Mouse (Mus musculus): ENCODE measurements around the gene Ly6g5b. TPM values are rescaled to one million over a fixed set of nuclear protein-coding genes. Genes with fewer than 3 reads are reported as not detected.

Ly6g5b gene
- polyA plus RNA-seq, 1 experiment = 0.54 TPM

- no peak overlapping the region for H3K4me3 ChIP-seq (ENCODE audit: insufficient read depth, low read length)
- TF ChIP-seq CTCF (IDR thresholded peaks at IDR 0.05; ENCODE audit: low read depth, low read length) (no peak), POLR2A (IDR thresholded peaks at IDR 0.05; ENCODE audit: borderline replicate concordance, low read depth, low read length) (no peak)
- H3K4me1 ChIP-seq (ENCODE audit: control insufficient read depth, insufficient read depth, low read length) = no peaks in the 10 kb centered on the region
- no peak overlapping the region for H3K27ac ChIP-seq (ENCODE audit: insufficient read depth, low read depth, low read length)
Observed at GRCm38 (mm10) chr17:35070556-35071229, 44.5 kb downstream of the Ly6g5b start.

DNA sequence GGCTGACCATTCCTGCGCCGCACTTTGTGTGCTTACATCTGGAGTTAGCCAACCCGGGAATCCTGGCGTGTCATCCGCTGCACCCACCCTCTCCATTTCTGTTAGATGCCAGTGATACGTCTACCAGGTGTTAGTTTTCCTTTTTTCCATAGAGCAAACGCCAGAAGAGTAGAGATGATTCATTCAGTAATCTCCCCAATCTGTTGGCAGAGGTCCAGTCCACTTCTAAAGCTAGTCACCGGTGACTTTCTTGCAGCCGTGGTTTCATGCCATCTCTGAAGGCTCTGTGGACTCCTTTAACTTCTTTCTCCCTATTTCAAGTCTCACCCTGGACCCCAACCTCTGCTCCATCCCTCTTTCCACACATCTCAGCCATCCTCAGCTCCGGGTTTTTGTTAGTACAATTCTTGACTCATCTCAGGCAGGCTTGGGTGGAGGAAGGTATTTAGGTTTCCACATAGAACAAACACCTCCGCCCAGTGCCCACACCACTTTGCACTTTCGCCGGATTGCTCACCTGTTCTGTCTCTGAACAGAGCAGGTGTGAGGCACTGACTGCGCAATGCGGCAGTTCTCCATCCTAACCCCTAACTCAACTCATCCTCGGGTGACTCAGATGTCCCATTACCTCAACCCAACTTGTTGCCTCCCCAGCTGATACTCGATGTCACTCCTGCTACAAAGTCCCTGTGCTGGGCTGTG is 46.9 kb downstream of the Ly6g5b start:
- H3K4me1 ChIP-seq (ENCODE audit: control insufficient read depth, insufficient read depth, low read length) = 0 out of 2 replicates have a peak, but pooled peaks cover 2% of the 10 kb centered on the region
- H3K4me3 ChIP-seq (ENCODE audit: insufficient read depth, low read length) = no peak overlapping the region
- H3K27ac ChIP-seq (ENCODE audit: insufficient read depth, low read depth, low read length) = no peak overlapping the region
- TF ChIP-seq CTCF (IDR thresholded peaks at IDR 0.05; ENCODE audit: low read depth, low read length) (no peak), POLR2A (IDR thresholded peaks at IDR 0.05; ENCODE audit: borderline replicate concordance, low read depth, low read length) (no peak)

GRCm38 (mm10) chr17:35066084-35066483 is 49.1 kb downstream of the Ly6g5b start, which contains the start of gene Mpig6b:
Gene Mpig6b, minus strand, starts transcription at chr17:35066184.
- H3K27ac ChIP-seq (ENCODE audit: insufficient read depth, low read depth, low read length) = no peak within 1 kb of the TSS
- H3K4me1 ChIP-seq (ENCODE audit: control insufficient read depth, insufficient read depth, low read length) = 0 out of 2 replicates have a peak, but pooled peaks cover 2% of the 10 kb centered on the region
- peak within 1 kb of the TSS; percentile 48 for H3K4me3 ChIP-seq (ENCODE audit: insufficient read depth, low read length)
- TF ChIP-seq POLR2A (IDR thresholded peaks at IDR 0.05; ENCODE audit: borderline replicate concordance, low read depth, low read length) = no peak
- no peak for TF ChIP-seq CTCF (IDR thresholded peaks at IDR 0.05; ENCODE audit: low read depth, low read length)

DNA sequence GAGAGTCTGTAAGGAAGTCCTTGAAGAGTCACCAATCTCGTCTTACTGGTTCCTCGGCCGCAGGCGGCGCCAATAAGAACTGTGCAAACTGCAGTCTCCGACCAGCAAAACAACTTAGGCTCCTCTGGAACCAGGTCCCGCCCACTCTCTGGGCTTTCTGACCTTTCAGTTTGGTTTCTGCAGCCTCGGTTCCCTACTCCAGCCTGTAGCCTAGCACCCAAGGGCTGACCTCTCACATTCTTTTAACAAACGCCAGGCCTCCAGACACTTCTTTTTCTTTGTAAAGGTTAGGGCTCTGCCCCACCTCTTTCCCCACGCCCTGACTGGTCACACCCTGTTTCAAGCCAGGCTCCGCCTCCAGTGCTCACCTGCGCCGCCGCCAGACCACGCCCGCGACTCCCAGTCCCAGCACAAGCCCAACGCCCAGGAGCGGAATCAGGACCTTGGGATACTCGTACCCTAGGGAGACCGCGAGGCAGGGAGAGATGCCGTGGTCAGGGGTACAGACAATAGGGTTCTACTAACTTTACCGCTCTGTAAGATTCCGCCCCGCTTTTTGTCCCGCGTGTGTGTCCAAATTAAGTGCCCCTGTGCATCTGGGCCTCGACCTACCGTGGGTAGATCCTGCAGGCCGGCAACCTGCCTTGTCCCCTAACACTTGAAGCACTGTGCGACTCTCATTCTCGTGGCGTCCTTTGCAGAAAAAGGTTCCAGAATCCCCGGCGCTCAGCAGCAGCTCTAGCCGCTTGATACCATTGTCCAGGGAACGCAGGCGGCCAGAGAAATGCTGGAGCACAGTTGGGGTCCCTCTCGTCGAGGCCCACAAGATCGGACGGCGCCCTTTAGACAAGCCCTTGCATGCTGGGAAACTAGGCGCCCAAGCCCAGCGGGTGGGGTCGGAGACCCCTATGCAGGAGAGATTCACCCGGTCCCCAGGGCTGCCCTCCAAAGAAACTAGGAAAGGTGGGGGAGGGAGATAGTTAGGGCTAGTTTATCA is 50.0 kb downstream of the Ly6g5b start, which contains the start of gene Ly6g6c:
Gene Ly6g6c (plus strand): TSS at position 438 of the 997 bp plus-strand sequence.
- Histone ChIP-seq H3K27ac (ENCODE audit: insufficient read depth, low read depth, low read length) (no peak within 1 kb of the TSS), H3K4me1 (ENCODE audit: control insufficient read depth, insufficient read depth, low read length) (0 out of 2 replicates have a peak, but pooled peaks cover 2% of the 10 kb centered on the region), H3K4me3 (ENCODE audit: insufficient read depth, low read length) (peak within 1 kb of the TSS; percentile 48)
- TF ChIP-seq POLR2A (IDR thresholded peaks at IDR 0.05; ENCODE audit: borderline replicate concordance, low read depth, low read length) (no peak), CTCF (IDR thresholded peaks at IDR 0.05; ENCODE audit: low read depth, low read length) (no peak)

DNA sequence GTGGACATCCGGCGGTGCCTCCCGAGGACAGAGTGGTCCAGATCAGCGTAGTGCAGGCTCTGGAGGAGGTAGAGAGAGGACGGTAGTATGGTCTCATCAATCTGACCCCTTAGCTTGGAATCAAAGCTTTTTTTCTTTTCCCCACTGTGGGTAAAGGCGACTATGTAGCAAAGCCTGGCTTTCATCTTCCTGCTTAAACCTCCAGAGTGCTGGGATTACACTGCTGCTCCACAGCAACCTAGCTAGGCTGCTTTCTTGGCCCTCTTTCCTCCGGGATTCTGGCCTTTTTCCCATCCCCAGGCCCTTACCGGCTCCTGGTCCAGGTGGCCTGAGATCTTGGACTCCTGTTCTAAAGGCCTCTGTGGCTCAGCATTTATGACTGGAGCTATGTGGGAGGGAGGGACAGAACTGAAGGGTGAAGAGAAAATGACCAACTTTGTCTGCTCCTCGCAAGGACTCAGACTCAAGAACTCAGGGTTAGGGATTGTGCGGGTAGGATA is 50.8 kb downstream of the Ly6g5b start:
- no peak overlapping the region for H3K4me3 ChIP-seq (ENCODE audit: insufficient read depth, low read length)
- 0 out of 2 replicates have a peak, but pooled peaks cover 2% of the 10 kb centered on the region for H3K4me1 ChIP-seq (ENCODE audit: control insufficient read depth, insufficient read depth, low read length)
- no peak overlapping the region for H3K27ac ChIP-seq (ENCODE audit: insufficient read depth, low read depth, low read length)
- TF ChIP-seq CTCF (IDR thresholded peaks at IDR 0.05; ENCODE audit: low read depth, low read length) (no peak), POLR2A (IDR thresholded peaks at IDR 0.05; ENCODE audit: borderline replicate concordance, low read depth, low read length) (no peak)

Other genes with a start within 250 kb of the Ly6g5b start
- 4.0 and 4.6 TPM in 2 replicates for gene Zbtb12, start 235.9 kb downstream of the Ly6g5b start, polyA plus RNA-seq (2012; ENCODE audit: insufficient read depth, insufficient read length, missing spikeins)
- 0.27 TPM in 1 of 2 replicates, not detected in the other for gene Gm20547, start 233.4 kb downstream of the Ly6g5b start, polyA plus RNA-seq (2012; ENCODE audit: insufficient read depth, insufficient read length, missing spikeins)
- not detected in 2 replicates for gene C2, start 217.2 kb downstream of the Ly6g5b start, polyA plus RNA-seq (2012; ENCODE audit: insufficient read depth, insufficient read length, missing spikeins)
- gene Ehmt2, start 217.0 kb downstream of the Ly6g5b start, polyA plus RNA-seq (2012; ENCODE audit: insufficient read depth, insufficient read length, missing spikeins) = 145 and 150 TPM in 2 replicates
- not detected in 2 replicates for gene Slc44a4, start 201.0 kb downstream of the Ly6g5b start, polyA plus RNA-seq (2012; ENCODE audit: insufficient read depth, insufficient read length, missing spikeins)
- gene Neu1, start 184.2 kb downstream of the Ly6g5b start, polyA plus RNA-seq (2012; ENCODE audit: insufficient read depth, insufficient read length, missing spikeins) = 73.6 and 73.9 TPM in 2 replicates
- gene Hspa1b, start 156.2 kb downstream of the Ly6g5b start, polyA plus RNA-seq (2012; ENCODE audit: insufficient read depth, insufficient read length, missing spikeins) = 1.2 and 1.5 TPM in 2 replicates
- not detected in 2 replicates for gene Gm20481, start 145.5 kb downstream of the Ly6g5b start, polyA plus RNA-seq (2012; ENCODE audit: insufficient read depth, insufficient read length, missing spikeins)
- gene Hspa1a, start 143.3 kb downstream of the Ly6g5b start, polyA plus RNA-seq (2012; ENCODE audit: insufficient read depth, insufficient read length, missing spikeins) = 1.3 TPM in 2 replicates
- not detected in 2 replicates for gene Hspa1l, start 142.7 kb downstream of the Ly6g5b start, polyA plus RNA-seq (2012; ENCODE audit: insufficient read depth, insufficient read length, missing spikeins)
- gene Lsm2, start 133.6 kb downstream of the Ly6g5b start, polyA plus RNA-seq (2012; ENCODE audit: insufficient read depth, insufficient read length, missing spikeins) = 37.1 and 44.0 TPM in 2 replicates
- gene Vars, start 114.4 kb downstream of the Ly6g5b start, polyA plus RNA-seq (2012; ENCODE audit: insufficient read depth, insufficient read length, missing spikeins) = 28.4 and 35.2 TPM in 2 replicates
- 0.31 and 0.34 TPM in 2 replicates for gene Vwa7, start 98.8 kb downstream of the Ly6g5b start, polyA plus RNA-seq (2012; ENCODE audit: insufficient read depth, insufficient read length, missing spikeins)
- not detected in 2 replicates for gene Sapcd1, start 87.4 kb downstream of the Ly6g5b start, polyA plus RNA-seq (2012; ENCODE audit: insufficient read depth, insufficient read length, missing spikeins)
- gene Msh5, start 68.7 kb downstream of the Ly6g5b start, polyA plus RNA-seq (2012; ENCODE audit: insufficient read depth, insufficient read length, missing spikeins) = 2.4 and 3.2 TPM in 2 replicates
- 357 and 381 TPM in 2 replicates for gene Clic1, start 65.5 kb downstream of the Ly6g5b start, polyA plus RNA-seq (2012; ENCODE audit: insufficient read depth, insufficient read length, missing spikeins)
- gene Ddah2, start 56.4 kb downstream of the Ly6g5b start, polyA plus RNA-seq (2012; ENCODE audit: insufficient read depth, insufficient read length, missing spikeins) = 9.0 and 10.9 TPM in 2 replicates
- not detected in 2 replicates for gene Ly6g6c, start 50.0 kb downstream of the Ly6g5b start, polyA plus RNA-seq (2012; ENCODE audit: insufficient read depth, insufficient read length, missing spikeins)
- not detected in 2 replicates for gene Mpig6b, start 49.2 kb downstream of the Ly6g5b start, polyA plus RNA-seq (2012; ENCODE audit: insufficient read depth, insufficient read length, missing spikeins)
- gene Ly6g6e, start 38.5 kb downstream of the Ly6g5b start, polyA plus RNA-seq (2012; ENCODE audit: insufficient read depth, insufficient read length, missing spikeins) = not detected in 2 replicates
- gene Ly6g6d, start 37.4 kb downstream of the Ly6g5b start, polyA plus RNA-seq (2012; ENCODE audit: insufficient read depth, insufficient read length, missing spikeins) = 1.0 TPM in 1 of 2 replicates, not detected in the other
- not detected in 2 replicates for gene Ly6g6f, start 29.8 kb downstream of the Ly6g5b start, polyA plus RNA-seq (2012; ENCODE audit: insufficient read depth, insufficient read length, missing spikeins)
- gene Abhd16a, start 26.2 kb downstream of the Ly6g5b start, polyA plus RNA-seq (2012; ENCODE audit: insufficient read depth, insufficient read length, missing spikeins) = 39.8 and 40.7 TPM in 2 replicates
- gene Ly6g5c, start 7.1 kb downstream of the Ly6g5b start, polyA plus RNA-seq (2012; ENCODE audit: insufficient read depth, insufficient read length, missing spikeins) = not detected in 2 replicates
- 24.6 and 29.1 TPM in 2 replicates for gene Gpank1, start 6.0 kb upstream of the Ly6g5b start, polyA plus RNA-seq (2012; ENCODE audit: insufficient read depth, insufficient read length, missing spikeins)
- 136 and 143 TPM in 2 replicates for gene Csnk2b, start 6.6 kb upstream of the Ly6g5b start, polyA plus RNA-seq (2012; ENCODE audit: insufficient read depth, insufficient read length, missing spikeins)
- gene D17H6S53E, start 10.9 kb upstream of the Ly6g5b start, polyA plus RNA-seq (2012; ENCODE audit: insufficient read depth, insufficient read length, missing spikeins) = 29.2 and 30.4 TPM in 2 replicates
- gene Apom, start 16.6 kb upstream of the Ly6g5b start, polyA plus RNA-seq (2012; ENCODE audit: insufficient read depth, insufficient read length, missing spikeins) = not detected in 2 replicates
- gene Bag6, start 19.8 kb upstream of the Ly6g5b start, polyA plus RNA-seq (2012; ENCODE audit: insufficient read depth, insufficient read length, missing spikeins) = 151 and 166 TPM in 2 replicates
- 136 and 162 TPM in 2 replicates for gene Prrc2a, start 49.5 kb upstream of the Ly6g5b start, polyA plus RNA-seq (2012; ENCODE audit: insufficient read depth, insufficient read length, missing spikeins)
- 420 and 469 TPM in 2 replicates for gene Aif1, start 60.6 kb upstream of the Ly6g5b start, polyA plus RNA-seq (2012; ENCODE audit: insufficient read depth, insufficient read length, missing spikeins)
- 811 and 856 TPM in 2 replicates for gene Lst1, start 73.0 kb upstream of the Ly6g5b start, polyA plus RNA-seq (2012; ENCODE audit: insufficient read depth, insufficient read length, missing spikeins)
- gene Ltb, start 79.0 kb upstream of the Ly6g5b start, polyA plus RNA-seq (2012; ENCODE audit: insufficient read depth, insufficient read length, missing spikeins) = not detected in 2 replicates
- gene Tnf, start 86.6 kb upstream of the Ly6g5b start, polyA plus RNA-seq (2012; ENCODE audit: insufficient read depth, insufficient read length, missing spikeins) = 11.9 and 12.8 TPM in 2 replicates
- not detected in 2 replicates for gene Lta, start 89.9 kb upstream of the Ly6g5b start, polyA plus RNA-seq (2012; ENCODE audit: insufficient read depth, insufficient read length, missing spikeins)
- gene Gm16181, start 105.4 kb upstream of the Ly6g5b start, polyA plus RNA-seq (2012; ENCODE audit: insufficient read depth, insufficient read length, missing spikeins) = not detected in 2 replicates
- 11.2 and 15.1 TPM in 2 replicates for gene Atp6v1g2, start 118.2 kb upstream of the Ly6g5b start, polyA plus RNA-seq (2012; ENCODE audit: insufficient read depth, insufficient read length, missing spikeins)
- 15.5 and 15.7 TPM in 2 replicates for gene Nfkbil1, start 120.4 kb upstream of the Ly6g5b start, polyA plus RNA-seq (2012; ENCODE audit: insufficient read depth, insufficient read length, missing spikeins)
- 164 and 169 TPM in 2 replicates for gene Ddx39b, start 126.3 kb upstream of the Ly6g5b start, polyA plus RNA-seq (2012; ENCODE audit: insufficient read depth, insufficient read length, missing spikeins)
- gene H2-D1, start 147.3 kb upstream of the Ly6g5b start, polyA plus RNA-seq (2012; ENCODE audit: insufficient read depth, insufficient read length, missing spikeins) = 2,808 and 2,856 TPM in 2 replicates
- gene H2-Q1, start 205.0 kb upstream of the Ly6g5b start, polyA plus RNA-seq (2012; ENCODE audit: insufficient read depth, insufficient read length, missing spikeins) = 0.63 and 0.80 TPM in 2 replicates
- gene H2-Q2, start 226.8 kb upstream of the Ly6g5b start, polyA plus RNA-seq (2012; ENCODE audit: insufficient read depth, insufficient read length, missing spikeins) = 0.91 and 1.2 TPM in 2 replicates